Mouse (Mus musculus): ENCODE data around the gene Cnksr1.

GRCm38 (mm10) chr4:134257198-134258009 is 19.2 kb upstream of the Cnksr1 start:
- TF ChIP-seq HCFC1 (IDR thresholded peaks at IDR 0.05; ENCODE audit: borderline replicate concordance, insufficient read depth, low read length): no peak
- no peak for TF ChIP-seq ZNF384 (IDR thresholded peaks at IDR 0.05; ENCODE audit: low read depth, low read length)
- TF ChIP-seq ZC3H11A (IDR thresholded peaks at IDR 0.05; ENCODE audit: borderline replicate concordance, low read depth, low read length): no peak
- no peak for TF ChIP-seq MAFK (IDR thresholded peaks at IDR 0.05; ENCODE audit: insufficient read depth, low read depth, low read length)
- no peak for TF ChIP-seq CHD2 (IDR thresholded peaks at IDR 0.05; ENCODE audit: low read depth, low read length)

Data from ES-E14 (cell line).